8 mouse cellular contexts compared by ENCODE assay signal in genomic region chr2:38286433-38286732, GRCm38 (mm10). TPM values are rescaled to one million over a fixed set of nuclear protein-coding genes. Genes with fewer than 3 reads are reported as not detected.
A peak's percentile ranks its signal among the peaks of the same experiment; 100 is the strongest.
DNase-seq lines count a peak whose midpoint lies in the region; ATAC-seq and TF ChIP-seq lines count a peak whose summit lies in the region.

No protein-coding gene starts in this region.

- no peaks in the 10 kb centered on the region for H3K36me3 ChIP-seq in testis, adult 2 months (ENCODE audit: control insufficient read depth, insufficient read depth, low read length)
- no peaks in the 10 kb centered on the region for H3K36me3 ChIP-seq in limb, embryonic 12.5 days
- no peaks in the 10 kb centered on the region for H3K36me3 ChIP-seq in neural tube, embryonic 14.5 days (ENCODE audit: control insufficient read depth, insufficient read depth, low read length)

- peaks cover 2% of the 10 kb centered on the region; the same call in 1 of the 2 replicates for H3K4me1 ChIP-seq in cerebellum, adult 2 months (ENCODE audit: control insufficient read depth, insufficient read depth, low read length)
- peaks cover 10% of the 10 kb centered on the region for H3K4me1 ChIP-seq in testis, adult 2 months (ENCODE audit: control insufficient read depth, insufficient read depth, low read length)
- H3K4me1 ChIP-seq in limb, embryonic 12.5 days (replicated peaks) = peaks cover 18% of the 10 kb centered on the region
- H3K4me1 ChIP-seq in neural tube, embryonic 14.5 days (ENCODE audit: control insufficient read depth, insufficient read depth, low read length) = no peaks in the 10 kb centered on the region

- H3K4me3 ChIP-seq in cerebellum, adult 2 months (replicated peaks; ENCODE audit: insufficient read depth, low read depth, low read length) = peak overlapping the region; percentile 83
- peak overlapping the region; percentile 97 for H3K4me3 ChIP-seq in testis, adult 2 months (ENCODE audit: control insufficient read depth, low read depth, low read length)
- peak overlapping the region; percentile 81 for H3K4me3 ChIP-seq in limb, embryonic 12.5 days (replicated peaks)
- peak overlapping the region; percentile 87 for H3K4me3 ChIP-seq in neural tube, embryonic 14.5 days (ENCODE audit: low read depth, low read length)

- 9% methylated on average over 4 of the region's 4 CpGs for WGBS in cerebellum, adult 2 months
- WGBS in limb, embryonic 12.5 days = 6% methylated on average over 4 of the region's 4 CpGs
- 10% methylated on average over 4 of the region's 4 CpGs for WGBS in neural tube, embryonic 14.5 days

- no peak for TF ChIP-seq POLR2A in cerebellum, adult 2 months (IDR thresholded peaks at IDR 0.05; ENCODE audit: borderline replicate concordance, insufficient read depth, low read length)
- TF ChIP-seq POLR2A in testis, adult 2 months (IDR thresholded peaks at IDR 0.05; ENCODE audit: control insufficient read depth, low read depth, low read length) = no peak

- no peak overlapping the region for H3K27ac ChIP-seq in cerebellum, adult 2 months (ENCODE audit: insufficient read depth, low read length)
- H3K27ac ChIP-seq in testis, adult 2 months (ENCODE audit: control insufficient read depth, insufficient read depth, low read depth, low read length) = peak overlapping the region; percentile 63
- peak overlapping the region; percentile 93; the same call in 1 of the 2 replicates for H3K27ac ChIP-seq in limb, embryonic 12.5 days
- peak overlapping the region; percentile 89; the same call in 1 of the 2 replicates for H3K27ac ChIP-seq in neural tube, embryonic 14.5 days (ENCODE audit: low read depth, low read length)

- DNase-seq in cerebellum, adult 2 months = peak in 1 of 2 experiments; percentile 11
- DNase-seq in cerebellum, postnatal 4 days (ENCODE audit: low spot score in 2 of 2) = no peak
- DNase-seq in testis, postnatal 10 days (ENCODE audit: low spot score) = no peak
- no peak for DNase-seq in cerebellum, adult 18-20 months
- DNase-seq in right cerebral cortex, postnatal 4 days = no peak

- H3K9ac ChIP-seq in limb, embryonic 12.5 days (replicated peaks) = peak overlapping the region; percentile 89
- H3K9ac ChIP-seq in neural tube, embryonic 14.5 days (replicated peaks; ENCODE audit: low read depth, low read length) = peak overlapping the region; percentile 84

- no peaks in the 10 kb centered on the region for H3K9me3 ChIP-seq in limb, embryonic 12.5 days
- no peaks in the 10 kb centered on the region for H3K9me3 ChIP-seq in neural tube, embryonic 14.5 days (ENCODE audit: control insufficient read depth, low read length)

- no peak for TF ChIP-seq CTCF in cerebellum, adult 2 months (IDR thresholded peaks at IDR 0.05; ENCODE audit: borderline replicate concordance, insufficient read depth, low read depth, low read length)
- TF ChIP-seq CTCF in testis, adult 2 months (IDR thresholded peaks at IDR 0.05; ENCODE audit: control insufficient read depth, insufficient read depth, insufficient replicate concordance, low read depth, low read length) = no peak

- no peak for ATAC-seq in limb, embryonic 12.5 days (ENCODE audit: insufficient number of reproducible peaks, insufficient read depth, low FRiP score, low TSS enrichment, low read depth)
- ATAC-seq in neural tube, embryonic 14.5 days (ENCODE audit: low read depth) = no peak

- H3K4me2 ChIP-seq in limb, embryonic 12.5 days = peak overlapping the region; percentile 81
- H3K4me2 ChIP-seq in neural tube, embryonic 14.5 days (ENCODE audit: low read depth, low read length) = peak overlapping the region; percentile 76

- H3K27me3 ChIP-seq in cerebellum, adult 2 months (ENCODE audit: control insufficient read depth, insufficient read depth, low read length) = no peaks in the 10 kb centered on the region
- no peaks in the 10 kb centered on the region for H3K27me3 ChIP-seq in testis, adult 2 months (ENCODE audit: control insufficient read depth, insufficient read depth, low read length)
- H3K27me3 ChIP-seq in limb, embryonic 12.5 days = no peaks in the 10 kb centered on the region
- H3K27me3 ChIP-seq in neural tube, embryonic 14.5 days (ENCODE audit: control insufficient read depth, insufficient read depth, low read length) = no peaks in the 10 kb centered on the region

RNA-seq across cellular contexts. Expression of gene Dennd1a, which starts 0.8 kb away (rescaled TPM):
- polyA plus RNA-seq in cerebellum, adult 2 months (2012; rRNA removed) = 38.0 and 39.7 TPM in 2 replicates
- polyA plus RNA-seq in testis, adult 2 months (2012; rRNA removed) = 21.0 and 21.6 TPM in 2 replicates
- polyA plus RNA-seq in limb, embryonic 12.5 days (2016; fragmentation: Nextera tagmentation; extraction: Ambion mirVana) = 22.6 and 24.9 TPM in 2 replicates
- polyA plus RNA-seq in neural tube, embryonic 14.5 days (2014; fragmentation: Nextera tagmentation; extraction: Ambion mirVana) = 11.9 and 17.8 TPM in 2 replicates

RNA-seq across cellular contexts. Expression of gene Lhx2, which starts 52.7 kb away (rescaled TPM):
- 1.9 and 3.5 TPM in 2 replicates for polyA plus RNA-seq in cerebellum, adult 2 months (2012; rRNA removed)
- polyA plus RNA-seq in testis, adult 2 months (2012; rRNA removed) = 1.0 and 1.3 TPM in 2 replicates
- polyA plus RNA-seq in limb, embryonic 12.5 days (2016; fragmentation: Nextera tagmentation; extraction: Ambion mirVana) = 36.9 and 42.7 TPM in 2 replicates
- polyA plus RNA-seq in neural tube, embryonic 14.5 days (2014; fragmentation: Nextera tagmentation; extraction: Ambion mirVana) = 0.84 and 1.2 TPM in 2 replicates
